Mouse (Mus musculus) brown adipose tissue, adult 24 weeks (tissue): ENCODE measurements around the gene Hoxd8. TPM values are rescaled to one million over a fixed set of nuclear protein-coding genes. Genes with fewer than 3 reads are reported as not detected.

Source experiments
- H3K27ac ChIP-seq: fragments of 200-500 bp; replicated peaks from 2 replicates; pipeline ENCODE4 v1.5.1; 2012; ENCODE audit warnings: low read depth, mild to moderate bottlenecking, low read length
- H3K4me1 ChIP-seq: fragments of 200-500 bp; 2 replicates; pipeline ENCODE4 v1.6.1; 2012; ENCODE audit warnings: low read length, mixed read lengths; ENCODE audit not compliant: control insufficient read depth, insufficient read depth, insufficient read length
- H3K4me3 ChIP-seq: fragments of 200-500 bp; 2 replicates; pipeline ENCODE4 v1.5.1; 2012; ENCODE audit warnings: low read depth, mild to moderate bottlenecking, low read length, moderate library complexity; ENCODE audit not compliant: insufficient read depth
- polyA plus RNA-seq: library from polyadenylated mRNA; stranded (reverse); fragments of >200 nt; gene quantifications from 2 replicates; pipeline ENCODE4 v1.2.4, GENCODE M21; 2012; ENCODE audit not compliant: missing spikeins, insufficient read depth, insufficient read length

The Hoxd8 gene
- polyA plus RNA-seq, 1 experiment, result 10.4 TPM

GRCm38 (mm10) chr2:74688795-74689573, 15.4 kb upstream of the Hoxd8 start:
- Histone ChIP-seq H3K27ac (no peak overlapping the region), H3K4me3 (no peak overlapping the region), H3K4me1 (0 out of 2 replicates have a peak, but pooled peaks cover 5% of the 10 kb centered on the region)

- H3K4me3 ChIP-seq, result no peak overlapping the region
- no peak overlapping the region for H3K27ac ChIP-seq
- 0 out of 2 replicates have a peak, but pooled peaks cover 5% of the 10 kb centered on the region for H3K4me1 ChIP-seq
Measured at GRCm38 (mm10) chr2:74689574-74690337, 14.7 kb upstream of the Hoxd8 start.

GRCm38 (mm10) chr2:74690338-74690716, 14.1 kb upstream of the Hoxd8 start:
- Histone ChIP-seq H3K4me3 (no peak overlapping the region), H3K27ac (no peak overlapping the region), H3K4me1 (0 out of 2 replicates have a peak, but pooled peaks cover 5% of the 10 kb centered on the region)

GRCm38 (mm10) chr2:74691022-74691951, 13.1 kb upstream of the Hoxd8 start, which contains the start of gene Hoxd10:
TSS of gene Hoxd10 (plus strand) at chr2:74691924.
- Histone ChIP-seq H3K4me1 (0 out of 2 replicates have a peak, but pooled peaks cover 5% of the 10 kb centered on the region), H3K4me3 (peak within 1 kb of the TSS; percentile 23), H3K27ac (no peak within 1 kb of the TSS)

GRCm38 (mm10) chr2:74691995-74692807, 12.2 kb upstream of the Hoxd8 start:
- no peak overlapping the region for H3K27ac ChIP-seq
- 0 out of 2 replicates have a peak, but pooled peaks cover 5% of the 10 kb centered on the region for H3K4me1 ChIP-seq
- H3K4me3 ChIP-seq, result peak overlapping the region; percentile 8; the same call in 1 of the 2 replicates

- 0 out of 2 replicates have a peak, but pooled peaks cover 5% of the 10 kb centered on the region for H3K4me1 ChIP-seq
- 0 out of 2 replicates have a peak overlapping the region, but pooled peaks have one; percentile 8 for H3K4me3 ChIP-seq
- H3K27ac ChIP-seq, result no peak overlapping the region
Measured at GRCm38 (mm10) chr2:74692808-74693431, 11.5 kb upstream of the Hoxd8 start.

GRCm38 (mm10) chr2:74693432-74693827, 11.0 kb upstream of the Hoxd8 start:
- H3K4me1 ChIP-seq, result 0 out of 2 replicates have a peak, but pooled peaks cover 5% of the 10 kb centered on the region
- no peak overlapping the region for H3K4me3 ChIP-seq
- H3K27ac ChIP-seq, result no peak overlapping the region

GRCm38 (mm10) chr2:74694066-74694465, 10.3 kb upstream of the Hoxd8 start:
- no peak overlapping the region for H3K27ac ChIP-seq
- 0 out of 2 replicates have a peak, but pooled peaks cover 5% of the 10 kb centered on the region for H3K4me1 ChIP-seq
- H3K4me3 ChIP-seq, result no peak overlapping the region

GRCm38 (mm10) chr2:74695383-74695782, 9.0 kb upstream of the Hoxd8 start:
- Histone ChIP-seq H3K4me1 (0 out of 2 replicates have a peak, but pooled peaks cover 5% of the 10 kb centered on the region), H3K27ac (no peak overlapping the region), H3K4me3 (no peak overlapping the region)

- 0 out of 2 replicates have a peak, but pooled peaks cover 5% of the 10 kb centered on the region for H3K4me1 ChIP-seq
- no peak overlapping the region for H3K4me3 ChIP-seq
- H3K27ac ChIP-seq, result no peak overlapping the region
Measured at GRCm38 (mm10) chr2:74695813-74696430, 8.5 kb upstream of the Hoxd8 start.

GRCm38 (mm10) chr2:74696442-74697335, 7.7 kb upstream of the Hoxd8 start:
- 0 out of 2 replicates have a peak, but pooled peaks cover 5% of the 10 kb centered on the region for H3K4me1 ChIP-seq
- H3K27ac ChIP-seq, result no peak overlapping the region
- H3K4me3 ChIP-seq, result no peak overlapping the region

- H3K4me1 ChIP-seq, result no peaks in the 10 kb centered on the region
- peak within 1 kb of the TSS; percentile 68 for H3K27ac ChIP-seq
- H3K4me3 ChIP-seq, result peak within 1 kb of the TSS; percentile 93
Measured at GRCm38 (mm10) chr2:74697567-74698121, 6.8 kb upstream of the Hoxd8 start, which contains the start of gene Hoxd9. TSS of gene Hoxd9 (plus strand) at chr2:74697727.
